Mouse (Mus musculus) embryonic stem cell, embryonic (primary cell): ENCODE data around the gene Tbc1d17.

Source experiments
- CTCF ChIA-PET, 4 experiments: fragments of 300-600 bp in 2 of 4; fragments of 350-600 bp in 2 of 4; sonication (Branson Sonifier 250); formaldehyde crosslinking; loops; one replicate each; lab custom pipeline; 2022; ENCODE audit warnings: inconsistent platforms in 2 of 4; lab: Charles Lee
- POLR2A ChIA-PET, 4 experiments: fragments of 300-600 bp in 2 of 4; fragments of 350-600 bp in 2 of 4; sonication (Branson Sonifier 250); formaldehyde crosslinking; loops; one replicate each; lab custom pipeline; 2022; ENCODE audit warnings: antibody characterized with exemption in 4 of 4, inconsistent platforms in 1 of 4; lab: Charles Lee

The Tbc1d17 gene

GRCm38 (mm10) chr7:44851625-44852234 lies 2.9 kb upstream of the Tbc1d17 start:
- ChIA-PET CTCF (interaction anchor here in 2 of 4 experiments (1.0 to 3.2 kb wide), 4 partner anchors 9 to 124 kb away, joined by 3 to 12 read pairs (median 3); no protein-coding TSS in a partner anchor), POLR2A (interaction anchor here in 3 of 4 experiments (0.5 to 52.0 kb wide), 21 partner anchors 3 to 164 kb away, joined by 3 to 2007 read pairs (median 34); partner anchors contain the start of genes Atf5 (in 3 of the 3), Il4i1 (in 3 of the 3), Nup62 (in 3 of the 3) and Ptov1 (in 3 of the 3))

- POLR2A ChIA-PET, result interaction anchor here (0.5 to 52.0 kb wide), 59 partner anchors 2 to 360 kb away, joined by 3 to 2007 read pairs (median 10); partner anchors contain the start of genes Atf5 (in 4 of the 4), Il4i1 (in 4 of the 4), Nup62 (in 4 of the 4) and Ptov1 (in 4 of the 4)
- CTCF ChIA-PET, result interaction anchor here in 2 of 4 experiments (0.9 to 3.2 kb wide), 7 partner anchors 10 to 142 kb away, joined by 3 to 12 read pairs (median 3); partner anchors contain the start of gene Izumo2 (in 1 of the 2)
Measured at GRCm38 (mm10) chr7:44850789-44851624, 2.1 kb upstream of the Tbc1d17 start.

- CTCF ChIA-PET, result interaction anchor here (0.6 to 3.2 kb wide), 10 partner anchors 10 to 356 kb away, joined by 3 to 12 read pairs (median 5); partner anchors contain the start of gene Izumo2 (in 1 of the 4)
- POLR2A ChIA-PET, result interaction anchor here (0.6 to 52.0 kb wide), 129 partner anchors 1 to 865 kb away, joined by 3 to 2007 read pairs (median 5); partner anchors contain the start of genes Atf5 (in 4 of the 4), Il4i1 (in 4 of the 4), Izumo2 (in 4 of the 4) and Nup62 (in 4 of the 4)
Measured at GRCm38 (mm10) chr7:44850146-44850545, 1.3 kb upstream of the Tbc1d17 start.

GRCm38 (mm10) chr7:44849416-44850111 lies 685 bp upstream of the Tbc1d17 start:
- CTCF ChIA-PET, result interaction anchor here (0.6 to 3.2 kb wide), 14 partner anchors 11 to 585 kb away, joined by 3 to 12 read pairs (median 5); partner anchors contain the start of genes Atf5 (in 1 of the 4), Gys1 (in 1 of the 4), Il4i1 (in 1 of the 4) and Izumo2 (in 1 of the 4)

GRCm38 (mm10) chr7:44847772-44848171 lies 1.1 kb downstream of the Tbc1d17 start:
- ChIA-PET CTCF (interaction anchor here in 2 of 4 experiments (0.6 to 1.5 kb wide), 7 partner anchors 10 to 587 kb away, joined by 3 to 9 read pairs (median 4); partner anchors contain the start of genes Flt3l (in 1 of the 2), Gm45713 (in 1 of the 2), Gys1 (in 1 of the 2) and Ptov1 (in 1 of the 2)), POLR2A (interaction anchor here in 3 of 4 experiments (1.1 to 52.0 kb wide), 30 partner anchors 1 to 320 kb away, joined by 3 to 2007 read pairs (median 28); partner anchors contain the start of genes Ptov1 (in 3 of the 3), Atf5 (in 2 of the 3), Fuz (in 2 of the 3) and Il4i1 (in 2 of the 3))

More at GRCm38 (mm10) chr7:44849416-44850111, 685 bp upstream of the Tbc1d17 start:
- POLR2A ChIA-PET, result interaction anchor here (0.6 to 52.0 kb wide), 151 partner anchors 1 to 867 kb away, joined by 3 to 2007 read pairs (median 5); partner anchors contain the start of genes Atf5 (in 4 of the 4), Il4i1 (in 4 of the 4), Izumo2 (in 4 of the 4) and Nup62 (in 4 of the 4)

- POLR2A ChIA-PET, result interaction anchor here in 2 of 4 experiments (1.3 to 52.0 kb wide), 8 partner anchors 2 to 24 kb away, joined by 4 to 2007 read pairs (median 109); partner anchors contain the start of genes Atf5 (in 2 of the 2), Il4i1 (in 2 of the 2), Nup62 (in 2 of the 2) and Pnkp (in 2 of the 2)
- CTCF ChIA-PET, result interaction anchor here in 2 of 4 experiments (0.6 to 0.7 kb wide), 2 partner anchors 155 to 205 kb away, joined by 3 to 4 read pairs; no protein-coding TSS in a partner anchor
Measured at GRCm38 (mm10) chr7:44846804-44847203, 2.1 kb downstream of the Tbc1d17 start.

GRCm38 (mm10) chr7:44845006-44845405 lies 3.9 kb downstream of the Tbc1d17 start:
- CTCF ChIA-PET, result interaction anchor here in 1 of 4 experiments (0.9 to 1.0 kb wide), 2 partner anchors 23 to 140 kb away, joined by 3 read pairs; no protein-coding TSS in a partner anchor
- POLR2A ChIA-PET, result interaction anchor here in 2 of 4 experiments (0.7 to 52.0 kb wide), 9 partner anchors 4 to 84 kb away, joined by 3 to 2007 read pairs (median 8); partner anchors contain the start of genes Atf5 (in 2 of the 2), Il4i1 (in 2 of the 2), Nup62 (in 2 of the 2) and Pnkp (in 2 of the 2)

GRCm38 (mm10) chr7:44841825-44842463 lies 6.9 kb downstream of the Tbc1d17 start:
- ChIA-PET CTCF (interaction anchor here in 1 of 4 experiments (1.4 kb wide), 1 partner anchor 16 kb away, joined by 6 read pairs; no protein-coding TSS in a partner anchor), POLR2A (interaction anchor here in 3 of 4 experiments (0.8 to 52.0 kb wide), 7 partner anchors 6 to 90 kb away, joined by 3 to 2007 read pairs (median 51); partner anchors contain the start of genes Akt1s1 (in 2 of the 3), Atf5 (in 2 of the 3), Il4i1 (in 2 of the 3) and Nup62 (in 2 of the 3))

- POLR2A ChIA-PET, result interaction anchor here in 3 of 4 experiments (0.7 to 52.0 kb wide), 8 partner anchors 5 to 146 kb away, joined by 3 to 2007 read pairs (median 32); partner anchors contain the start of genes Akt1s1 (in 2 of the 3), Atf5 (in 2 of the 3), Il4i1 (in 2 of the 3) and Nup62 (in 2 of the 3)
- CTCF ChIA-PET, result interaction anchor here in 1 of 4 experiments (0.5 kb wide), 1 partner anchor 594 kb away, joined by 3 read pairs; no protein-coding TSS in a partner anchor
Measured at GRCm38 (mm10) chr7:44840426-44840825, 8.5 kb downstream of the Tbc1d17 start.

- ChIA-PET CTCF (interaction anchor here in 2 of 4 experiments (0.7 to 2.2 kb wide), 7 partner anchors 9 to 86 kb away, joined by 3 to 12 read pairs (median 4); partner anchors contain the start of genes Akt1s1 (in 1 of the 2) and Tbc1d17 (in 1 of the 2)), POLR2A (interaction anchor here (0.6 to 52.0 kb wide), 21 partner anchors 4 to 613 kb away, joined by 3 to 2007 read pairs (median 4); partner anchors contain the start of genes Akt1s1 (in 2 of the 4), Atf5 (in 2 of the 4), Il4i1 (in 2 of the 4) and Nup62 (in 2 of the 4))
Measured at GRCm38 (mm10) chr7:44839491-44840191, 9.2 kb downstream of the Tbc1d17 start.

- ChIA-PET CTCF (interaction anchor here in 2 of 4 experiments (0.7 to 2.2 kb wide), 8 partner anchors 9 to 312 kb away, joined by 3 to 12 read pairs (median 4); partner anchors contain the start of genes Akt1s1 (in 1 of the 2) and Tbc1d17 (in 1 of the 2)), POLR2A (interaction anchor here (0.6 to 52.0 kb wide), 21 partner anchors 3 to 614 kb away, joined by 3 to 2007 read pairs (median 4); partner anchors contain the start of genes Akt1s1 (in 2 of the 4), Atf5 (in 2 of the 4), Il4i1 (in 2 of the 4) and Nup62 (in 2 of the 4))
Measured at GRCm38 (mm10) chr7:44839171-44839490, 9.7 kb downstream of the Tbc1d17 start.

- POLR2A ChIA-PET, result interaction anchor here (0.6 to 52.0 kb wide), 22 partner anchors 2 to 164 kb away, joined by 3 to 2007 read pairs (median 4); partner anchors contain the start of genes Il4i1 (in 3 of the 4), Nup62 (in 3 of the 4), Akt1s1 (in 2 of the 4) and Atf5 (in 2 of the 4)
- CTCF ChIA-PET, result interaction anchor here (0.6 to 2.2 kb wide), 8 partner anchors 11 to 311 kb away, joined by 3 to 7 read pairs (median 4); partner anchors contain the start of gene Fuz (in 1 of the 4)
Measured at GRCm38 (mm10) chr7:44838073-44838472, 10.8 kb downstream of the Tbc1d17 start.

GRCm38 (mm10) chr7:44836423-44837053 lies 12.3 kb downstream of the Tbc1d17 start:
- ChIA-PET POLR2A (interaction anchor here (0.6 to 52.0 kb wide), 15 partner anchors 1 to 139 kb away, joined by 3 to 2007 read pairs (median 4); partner anchors contain the start of genes Akt1s1 (in 2 of the 4), Atf5 (in 2 of the 4), Il4i1 (in 2 of the 4) and Nup62 (in 2 of the 4)), CTCF (interaction anchor here in 2 of 4 experiments (0.8 to 1.5 kb wide), 3 partner anchors 11 to 13 kb away, joined by 3 to 6 read pairs (median 4); no protein-coding TSS in a partner anchor)
